Mouse (Mus musculus) heart, adult 11 months (tissue): ENCODE measurements around the gene Psmb3.
"Not testable (repeated sequence)": the region's sequence is repeated elsewhere in the genome, so short reads cannot be mapped to it uniquely, and the experiment has no call there.

ENCODE experiments used
- DNase-seq: peaks from one replicate; pipeline ENCODE4 v3.0.0; 2022

The Psmb3 gene

GRCm38 (mm10) chr11:97696669-97697068, 6.5 kb upstream of the Psmb3 start:
- DNase-seq = no peak

- peak; percentile 94 for DNase-seq
Observed at GRCm38 (mm10) chr11:97697199-97697890, 5.9 kb upstream of the Psmb3 start.

GRCm38 (mm10) chr11:97697891-97698529, 5.2 kb upstream of the Psmb3 start:
- DNase-seq = peak; percentile 91

GRCm38 (mm10) chr11:97698741-97699611, 4.2 kb upstream of the Psmb3 start:
- DNase-seq = peak; percentile 98

DNA sequence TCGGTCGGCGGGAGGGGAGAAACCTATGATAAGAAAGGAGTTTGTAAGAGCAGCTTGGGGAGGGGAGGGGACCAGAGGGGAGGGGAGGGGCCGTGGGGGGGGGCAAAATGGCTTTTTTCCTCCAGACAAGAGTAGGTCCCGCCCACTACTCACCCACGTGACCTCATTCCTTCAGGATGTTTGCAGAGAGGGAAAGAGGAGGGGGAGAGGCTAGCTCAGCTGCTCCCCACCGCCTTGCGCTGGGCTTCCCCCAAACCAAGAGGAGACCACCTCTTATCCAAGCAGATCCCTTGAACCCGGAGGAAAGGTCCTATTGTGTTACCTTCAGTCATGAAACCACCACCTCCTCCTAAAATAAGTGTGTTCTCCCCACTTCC, 3.6 kb upstream of the Psmb3 start:
- peak; percentile 99 for DNase-seq

GRCm38 (mm10) chr11:97700003-97700745, 3.0 kb upstream of the Psmb3 start, which contains the start of gene Pcgf2:
Pcgf2 (minus strand) TSS chr11:97700497.
- DNase-seq = peak; percentile 98

- DNase-seq = peak; percentile 96
Observed at GRCm38 (mm10) chr11:97700746-97701580, 2.2 kb upstream of the Psmb3 start.

DNA sequence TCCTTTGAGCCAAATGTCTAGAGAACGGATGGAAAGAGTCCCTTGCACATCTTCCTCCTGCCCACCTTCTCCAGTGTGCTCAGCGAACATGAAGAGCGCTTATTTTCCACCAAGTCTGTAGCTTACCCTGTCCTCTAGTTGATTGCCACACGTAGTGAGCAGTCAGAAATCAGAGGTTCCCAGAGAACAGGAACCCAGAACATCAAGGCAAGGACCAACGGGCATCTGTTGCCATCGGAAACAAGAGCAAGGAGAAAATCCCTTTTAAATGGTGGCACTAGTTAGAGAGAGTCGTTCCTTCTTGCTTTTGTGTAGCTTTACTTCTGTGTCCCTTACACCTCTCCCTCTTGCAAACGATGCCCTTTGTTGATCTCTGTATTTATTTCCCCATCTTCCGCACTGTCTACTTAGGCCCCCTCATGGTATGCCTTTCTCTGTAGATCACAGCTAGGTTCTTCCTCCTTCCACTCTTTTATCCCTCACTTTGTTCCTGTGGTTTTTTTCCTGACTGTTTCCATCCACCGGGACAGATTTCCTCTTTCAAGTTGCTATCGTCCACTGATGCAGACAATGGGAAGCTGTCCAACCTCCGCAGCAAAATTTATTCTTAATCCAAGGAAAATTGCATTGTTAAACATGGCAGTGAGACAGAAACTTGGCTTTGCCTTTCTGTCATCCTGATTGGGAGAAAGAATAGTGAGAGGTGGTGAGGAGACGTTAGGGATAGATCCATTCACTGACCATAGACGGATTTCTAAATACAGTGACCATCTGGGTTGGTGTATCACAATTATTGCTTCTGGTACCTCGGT, 1.4 kb upstream of the Psmb3 start:
- peak; percentile 89 for DNase-seq

DNA sequence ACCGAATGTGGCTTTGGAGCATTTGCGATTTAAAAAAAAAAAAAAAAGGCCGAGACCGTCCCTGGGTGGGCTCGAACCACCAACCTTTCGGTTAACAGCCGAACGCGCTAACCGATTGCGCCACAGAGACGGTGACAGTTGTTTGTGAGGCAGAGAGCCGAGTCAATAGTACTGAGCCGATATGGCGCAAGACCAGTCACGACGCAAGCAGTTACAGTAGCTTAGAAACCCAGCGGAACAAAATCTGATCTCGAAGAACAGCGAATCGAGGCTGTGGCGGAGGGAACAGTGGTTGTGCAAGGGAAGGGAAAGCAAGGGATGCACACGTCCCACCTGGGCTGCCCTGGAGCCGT, 830 bp upstream of the Psmb3 start:
- DNase-seq = peak; percentile 98

DNA sequence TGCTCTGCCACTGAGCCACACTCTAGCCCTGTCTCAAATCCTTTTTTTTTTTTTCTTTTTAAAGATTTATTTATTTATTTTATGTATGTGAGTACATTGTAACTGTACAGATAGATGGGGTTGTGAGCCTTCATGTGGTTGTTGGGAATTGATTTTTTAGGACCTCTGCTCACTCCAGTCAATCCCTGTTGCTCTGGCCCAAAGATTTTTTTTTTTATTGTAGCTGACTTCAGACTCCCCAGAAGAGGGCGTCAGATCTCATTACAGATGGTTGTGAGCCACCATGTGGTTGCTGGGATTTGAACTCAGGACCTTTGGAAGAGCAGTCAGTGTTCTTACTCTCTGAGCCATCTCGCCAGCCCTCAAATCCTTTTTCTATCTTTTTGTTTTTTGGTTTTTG, 6.9 kb downstream of the Psmb3 start:
- DNase-seq = not testable (repeated sequence)

- no peak for DNase-seq
Observed at GRCm38 (mm10) chr11:97711200-97711900, 8.2 kb downstream of the Psmb3 start.

DNA sequence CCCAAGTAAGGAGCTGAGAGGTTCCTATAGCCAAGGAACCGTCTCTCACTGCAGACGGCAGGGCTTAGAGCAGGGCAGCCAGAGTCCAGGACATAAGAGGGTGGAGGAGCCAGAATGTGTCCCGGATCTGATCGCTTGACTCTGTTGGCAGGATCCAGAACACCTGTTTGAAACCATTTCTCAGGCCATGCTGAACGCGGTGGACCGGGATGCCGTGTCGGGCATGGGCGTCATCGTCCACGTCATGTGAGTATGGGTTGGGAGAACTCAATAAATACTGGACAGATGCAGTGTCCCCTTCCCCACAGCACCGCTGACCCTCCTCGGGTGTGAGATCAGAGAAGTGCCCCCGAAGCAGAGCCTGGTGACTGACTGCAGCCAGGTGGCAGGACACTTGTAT, 9.1 kb downstream of the Psmb3 start:
- peak; percentile 88 for DNase-seq

- peak; percentile 94 for DNase-seq
Observed at GRCm38 (mm10) chr11:97713896-97714295, 10.7 kb downstream of the Psmb3 start.

GRCm38 (mm10) chr11:97714356-97714755, 11.2 kb downstream of the Psmb3 start:
- DNase-seq = no peak

DNA sequence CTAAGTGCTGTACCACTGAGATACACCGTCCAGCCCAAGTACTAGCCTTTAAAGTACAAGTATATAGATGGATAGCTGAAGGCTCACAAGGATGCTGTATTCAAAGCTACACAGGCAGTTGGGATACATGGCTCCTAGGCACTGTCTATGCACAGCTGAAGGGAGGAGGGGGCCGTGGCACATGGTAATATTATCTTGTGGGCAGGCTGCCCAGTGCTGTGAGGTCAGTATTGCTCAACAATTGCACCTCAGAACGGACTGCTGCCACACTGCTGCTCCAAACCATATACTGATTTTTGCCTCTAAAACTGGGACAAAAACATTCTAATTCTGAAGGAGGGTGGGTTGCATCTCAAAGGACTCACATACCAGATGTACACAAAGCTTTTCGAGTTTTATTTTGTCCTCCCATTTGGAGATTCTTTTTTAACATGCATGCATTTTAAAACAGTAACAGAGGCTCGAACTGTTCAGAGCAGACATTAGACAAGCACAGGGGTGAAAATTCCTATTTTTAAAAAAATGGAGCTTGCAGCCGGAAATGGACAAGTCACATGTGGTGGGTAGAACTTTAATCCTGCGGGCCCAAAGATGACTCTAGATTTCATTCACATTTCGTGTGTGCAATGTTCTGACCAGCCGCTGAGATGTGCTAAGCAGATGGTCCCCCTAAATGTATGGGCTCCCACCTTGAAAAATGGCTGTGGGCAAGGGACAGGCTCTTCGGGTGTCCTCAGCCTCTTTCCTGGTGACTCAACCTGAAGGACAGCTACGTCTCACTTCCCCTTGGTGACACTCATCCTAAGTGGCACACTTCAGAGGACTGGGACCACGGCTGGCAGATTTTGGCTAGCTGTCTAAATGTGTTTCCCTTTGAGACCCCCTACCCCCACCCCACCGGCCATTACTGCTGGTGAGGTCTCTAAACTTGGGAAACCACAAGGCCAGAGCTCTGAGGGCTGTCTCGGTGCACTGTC, 11.9 kb downstream of the Psmb3 start:
- peak; percentile 94 for DNase-seq

- DNase-seq = no peak
Observed at GRCm38 (mm10) chr11:97716021-97716420, 12.8 kb downstream of the Psmb3 start.

GRCm38 (mm10) chr11:97717369-97718280, 14.4 kb downstream of the Psmb3 start:
- DNase-seq = peak; percentile 92

DNA sequence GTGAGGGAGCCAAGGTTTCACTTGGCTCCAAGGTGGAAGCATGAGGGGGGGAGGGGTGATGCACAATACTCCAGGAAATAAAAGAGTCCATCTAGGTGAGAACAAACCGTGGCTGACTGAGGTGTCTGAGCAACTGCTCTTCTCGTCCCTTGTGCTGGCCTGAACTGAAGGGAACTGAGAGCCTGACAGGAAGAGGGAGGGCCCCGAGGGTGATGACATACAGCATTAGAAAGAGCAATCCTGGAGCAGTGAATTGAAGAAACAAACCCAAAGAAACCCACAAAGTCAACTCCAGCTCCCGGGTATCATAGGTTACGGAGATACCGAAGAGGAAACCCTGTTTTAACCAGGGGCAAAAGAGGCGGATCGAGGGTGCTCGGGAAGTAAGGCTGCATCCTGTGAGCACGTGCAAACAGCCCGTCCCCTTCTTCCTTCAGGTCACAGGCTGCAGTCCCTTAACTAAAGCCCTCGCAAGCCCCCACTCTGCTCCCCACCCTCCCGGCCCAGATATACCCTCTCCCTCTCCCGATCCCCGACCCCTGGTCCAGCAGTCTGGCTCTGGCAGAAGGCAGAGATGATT, 15.2 kb downstream of the Psmb3 start:
- DNase-seq = peak; percentile 94
